Mouse (Mus musculus) layer of hippocampus, postnatal 14 days (tissue): ENCODE measurements around the gene Sirpa. TPM values are rescaled to one million over a fixed set of nuclear protein-coding genes. Genes with fewer than 3 reads are reported as not detected.

Experiments used
- DNase-seq, 2 experiments: peaks; one replicate each; pipeline ENCODE4 v3.0.0; 2021 to 2022; ENCODE audit warnings: low spot score in 2 of 2, mixed read lengths in 1 of 2
- total RNA-seq, 2 experiments: library from RNA; stranded (reverse); gene quantifications; 2 replicates each; pipeline ENCODE4 v1.2.3; 2021

The Sirpa gene
- total RNA-seq, 2 experiments from 2014 or later, result 255 to 279 TPM

- no peak for DNase-seq
Measured at GRCm38 (mm10) chr2:129630978-129631660, 38.5 kb downstream of the Sirpa start.

DNA sequence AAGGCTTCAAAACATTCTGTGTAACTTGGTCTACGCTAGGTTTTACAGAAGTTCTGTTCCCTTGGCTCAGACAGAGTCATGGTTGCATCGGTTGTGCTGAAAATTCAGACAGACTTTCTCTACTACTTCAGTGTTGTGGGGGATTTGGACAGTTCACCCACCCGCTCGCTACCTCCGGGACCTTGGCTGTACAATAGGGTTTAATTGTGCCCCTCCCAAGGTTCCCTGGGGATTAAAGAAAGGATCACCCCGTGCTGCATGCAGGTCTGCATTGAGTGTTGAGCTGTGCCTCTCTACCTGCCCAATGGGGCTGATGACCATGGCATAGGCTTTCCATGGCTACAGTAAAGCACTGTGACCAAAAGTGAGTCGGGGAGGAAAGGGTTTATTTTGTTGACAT lies 39.7 kb downstream of the Sirpa start:
- DNase-seq, result no peak

DNA sequence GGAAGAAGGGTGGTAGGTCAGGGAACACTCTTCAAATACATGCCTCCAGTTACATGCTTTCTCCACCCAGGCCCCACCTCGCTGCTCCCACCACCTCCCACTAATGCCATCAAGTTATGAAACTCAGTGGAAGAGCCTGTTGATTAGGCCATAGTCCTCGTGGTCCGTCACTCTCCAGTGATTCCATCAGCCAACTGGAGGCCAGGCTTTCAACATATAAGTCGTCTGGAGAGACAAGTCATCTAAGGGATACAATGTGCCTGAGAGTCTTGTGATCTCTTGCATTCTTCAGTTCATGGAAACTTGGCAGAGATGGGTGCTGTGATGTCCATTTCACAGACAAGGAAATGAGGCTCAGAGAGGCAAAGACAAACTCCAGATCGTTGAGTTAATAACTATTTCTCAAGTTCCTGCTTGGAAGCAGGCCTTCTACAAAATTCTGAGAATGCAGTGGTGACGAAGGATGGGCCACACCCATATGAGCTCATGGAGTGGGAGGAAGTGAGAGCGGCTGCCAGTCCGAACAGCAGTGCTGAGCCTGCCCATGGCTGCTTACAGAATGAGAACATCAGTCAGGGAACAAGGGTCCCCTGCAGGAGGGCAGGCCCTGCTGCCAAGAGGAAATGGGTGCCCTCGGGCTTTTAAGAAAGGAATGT lies 40.6 kb downstream of the Sirpa start:
- peak in 1 of 2 experiments; percentile 47 for DNase-seq

GRCm38 (mm10) chr2:129633982-129634381 lies 41.3 kb downstream of the Sirpa start:
- no peak for DNase-seq

DNA sequence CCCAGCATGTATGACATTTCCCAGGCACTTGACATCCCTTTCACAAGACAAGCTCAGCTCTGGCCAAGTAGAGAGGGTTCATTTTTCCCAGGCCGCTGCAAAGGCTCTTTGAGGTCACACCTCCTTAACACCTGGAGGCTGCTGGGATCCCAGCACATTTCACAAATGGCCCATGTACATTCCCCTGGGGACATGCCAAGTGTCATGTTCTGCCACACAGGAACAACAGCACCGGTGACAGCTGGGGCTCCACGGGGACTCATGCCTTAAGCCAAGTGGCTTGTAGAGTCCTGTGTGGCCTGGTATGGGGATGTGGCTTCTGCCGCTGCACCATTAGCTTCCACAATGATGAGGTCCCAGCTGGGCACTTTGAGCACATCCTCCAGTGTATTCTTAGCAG lies 60.0 kb downstream of the Sirpa start:
- no peak for DNase-seq

DNA sequence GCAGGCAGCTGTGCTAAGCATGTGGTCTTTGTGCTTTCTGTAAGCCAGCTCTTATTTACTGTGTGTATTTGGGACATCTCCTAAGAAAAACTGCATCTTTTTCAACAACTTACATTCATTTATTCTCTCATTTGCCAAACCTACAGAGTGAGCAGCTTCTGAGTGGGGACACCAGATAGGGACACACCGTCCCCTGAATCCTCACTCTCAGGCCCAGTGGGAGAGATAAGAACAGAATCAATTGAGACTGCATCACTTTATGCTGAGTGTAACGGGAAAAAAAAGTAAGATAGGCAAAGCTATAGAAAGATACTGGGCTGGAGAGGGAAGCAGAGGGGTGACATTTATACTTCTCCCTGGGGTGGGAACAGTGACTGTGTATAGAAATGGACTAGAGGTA lies 61.0 kb downstream of the Sirpa start:
- DNase-seq, result no peak

DNA sequence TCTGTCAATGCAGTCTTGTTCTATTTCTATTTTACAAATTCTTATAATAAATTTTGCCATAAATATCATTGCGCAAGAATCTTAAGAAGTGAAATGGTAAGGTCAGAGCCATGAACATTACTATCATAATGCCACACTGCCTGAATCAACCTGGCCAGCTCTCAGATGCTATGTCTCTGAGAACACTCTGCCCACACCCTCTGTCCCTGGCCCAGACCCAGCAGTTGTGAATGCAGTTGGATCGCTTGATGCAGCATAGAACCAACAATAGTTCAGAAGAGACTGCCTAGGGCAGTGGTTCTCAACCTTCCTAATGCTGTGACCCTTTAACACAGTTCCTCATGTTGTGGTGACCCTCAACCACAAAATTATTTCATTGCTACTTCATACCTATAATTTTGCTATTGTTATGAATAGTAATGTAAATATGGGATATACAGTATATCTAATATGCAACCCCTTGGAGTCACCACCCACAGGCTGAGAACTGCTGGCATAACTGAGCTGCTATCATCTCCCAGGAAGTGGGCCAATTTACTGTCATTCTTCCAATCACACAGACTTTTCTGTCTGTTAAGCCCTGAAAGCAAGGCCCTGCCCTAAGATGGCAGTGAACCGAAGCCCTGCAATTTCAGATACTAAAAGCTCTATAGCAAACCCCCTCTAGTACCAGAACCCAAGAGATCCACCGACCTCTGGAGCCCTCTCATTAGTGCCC lies 61.8 kb downstream of the Sirpa start:
- no peak for DNase-seq

GRCm38 (mm10) chr2:129655033-129655432 lies 62.4 kb downstream of the Sirpa start:
- DNase-seq, result no peak

GRCm38 (mm10) chr2:129658796-129659195 lies 66.2 kb downstream of the Sirpa start:
- DNase-seq, result no peak

- peak in 1 of 2 experiments; percentile 29 for DNase-seq
Measured at GRCm38 (mm10) chr2:129660020-129660419, 67.4 kb downstream of the Sirpa start.

GRCm38 (mm10) chr2:129662484-129662883 lies 69.8 kb downstream of the Sirpa start:
- no peak for DNase-seq

DNA sequence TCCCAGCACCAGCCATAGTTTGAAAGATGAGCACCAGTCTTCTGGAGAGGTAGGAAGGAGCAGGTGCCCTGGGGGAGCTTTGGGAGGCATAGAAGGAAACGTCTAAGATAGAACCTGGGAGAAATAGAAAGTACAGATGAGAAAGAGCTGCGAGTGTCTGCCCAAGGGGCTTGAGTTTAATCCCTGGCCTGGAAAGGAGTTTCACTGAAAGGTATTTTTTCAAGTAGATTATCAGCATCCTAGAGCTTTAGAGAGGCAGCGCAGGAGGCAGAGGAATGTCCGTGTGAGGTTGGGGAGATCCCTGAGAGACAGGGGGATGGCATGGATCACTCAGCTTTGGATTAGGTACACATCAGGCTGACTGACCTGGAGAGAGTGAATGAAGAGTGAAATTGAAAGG lies 79.3 kb downstream of the Sirpa start:
- no peak for DNase-seq

DNA sequence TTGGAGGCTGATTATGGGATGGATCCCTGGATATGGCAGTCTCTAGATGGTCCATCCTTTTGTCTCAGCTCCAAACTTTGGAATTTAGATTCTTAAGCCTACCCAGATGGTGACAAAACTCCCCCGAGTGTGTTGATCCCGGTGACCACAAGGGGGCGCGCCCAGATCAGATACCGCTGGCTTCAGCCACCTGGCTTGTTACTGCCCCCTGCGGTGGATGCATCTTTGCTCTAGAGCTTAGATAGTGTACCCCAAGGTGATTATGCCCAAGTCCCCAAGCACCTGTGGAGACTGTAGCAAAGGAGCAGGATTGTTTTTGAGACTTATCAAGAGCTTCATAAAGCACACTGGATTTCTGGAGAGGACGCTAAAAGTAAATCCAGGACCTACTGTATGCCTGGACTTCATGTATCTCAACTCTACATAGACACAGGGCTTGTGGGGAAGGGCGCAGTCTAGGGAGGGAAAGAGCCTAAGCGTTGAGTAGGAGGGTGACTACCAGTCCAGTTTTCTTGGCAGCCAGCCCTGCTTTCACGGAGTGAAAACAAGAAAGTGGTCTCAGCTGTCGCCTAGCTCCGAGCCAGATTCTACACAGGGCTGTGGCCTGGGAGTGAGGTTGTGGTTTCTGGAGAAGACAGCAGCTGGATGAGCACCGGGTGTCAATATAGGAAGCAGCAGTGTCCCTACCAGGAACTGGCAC lies 82.5 kb downstream of the Sirpa start:
- DNase-seq, result peak; percentile 71 to 81

- DNase-seq, result no peak
Measured at GRCm38 (mm10) chr2:129677664-129678063, 85.0 kb downstream of the Sirpa start.

- no peak for DNase-seq
Measured at GRCm38 (mm10) chr2:129679066-129679465, 86.4 kb downstream of the Sirpa start.

GRCm38 (mm10) chr2:129680236-129680635 lies 87.6 kb downstream of the Sirpa start:
- no peak for DNase-seq

Other genes starting within 250 kb of the Sirpa start
- gene Il1b, start 221.7 kb upstream of the Sirpa start, total RNA-seq, result not detected
- under 1 TPM; 0.32 to 0.38 TPM for gene F830045P16Rik, start 56.2 kb upstream of the Sirpa start, total RNA-seq
- 1 to 10 TPM; 7.1 to 7.5 TPM for gene Pdyn, start 107.0 kb downstream of the Sirpa start, total RNA-seq
- gene Stk35, start 207.7 kb downstream of the Sirpa start, total RNA-seq, result 10 to 100 TPM; 22.7 to 23.5 TPM